Mouse (Mus musculus): Measurements from ENCODE around the gene Zfp609. TPM values are rescaled to one million over a fixed set of nuclear protein-coding genes. Genes with fewer than 3 reads are reported as not detected.

Gene Zfp609
- polyA plus RNA-seq, 1 experiment from 2014 or later: 9.2 TPM

DNA sequence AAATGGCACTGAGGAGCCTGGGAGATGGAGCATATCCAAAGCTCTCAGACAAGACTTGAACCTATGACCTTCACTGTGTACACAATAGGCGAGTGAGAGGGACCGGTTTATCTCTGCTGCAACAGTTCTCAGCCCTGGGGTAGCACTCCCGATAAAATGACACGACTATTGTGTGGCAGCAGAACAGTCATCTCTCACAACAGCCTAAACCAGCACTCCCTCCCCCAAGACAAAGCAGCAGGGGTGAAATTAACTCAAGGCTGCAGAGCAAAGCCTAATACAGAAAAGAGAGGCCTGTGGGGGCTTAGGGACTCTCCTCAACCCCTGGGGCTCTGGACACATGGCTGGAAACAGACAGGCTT lies 1.2 kb downstream of the Zfp609 start:
- Histone ChIP-seq H3K27me3 (ENCODE audit: control insufficient read depth, insufficient read depth, low read length) (no peaks in the 10 kb centered on the region), H3K4me2 (ENCODE audit: low read depth) (peak overlapping the region; percentile 62), H3K9me3 (ENCODE audit: control insufficient read depth, low read length) (no peaks in the 10 kb centered on the region), H3K4me3 (ENCODE audit: low read depth, low read length) (peak overlapping the region; percentile 82), H3K4me1 (ENCODE audit: control insufficient read depth, insufficient read depth, low read length) (peaks cover 16% of the 10 kb centered on the region), H3K27ac (ENCODE audit: low read depth, low read length) (peak overlapping the region; percentile 94), H3K9ac (ENCODE audit: low read length) (peak overlapping the region; percentile 89), H3K36me3 (ENCODE audit: control insufficient read depth, insufficient read depth, low read length) (no peaks in the 10 kb centered on the region)
- peak; percentile 56; the same call in 1 of the 2 replicates for ATAC-seq (ENCODE audit: insufficient read depth, low FRiP score, low TSS enrichment)
- peak; percentile 69 for DNase-seq (ENCODE audit: low spot score)
- 1% methylated on average over 4 of the region's 4 CpGs for WGBS

- no peaks in the 10 kb centered on the region for H3K9me3 ChIP-seq (ENCODE audit: control insufficient read depth, low read length)
- DNase-seq (ENCODE audit: low spot score) (no peak), ATAC-seq (ENCODE audit: insufficient read depth, low FRiP score, low TSS enrichment) (no peak)
- no peak overlapping the region for H3K9ac ChIP-seq (ENCODE audit: low read length)
- no peaks in the 10 kb centered on the region for H3K27me3 ChIP-seq (ENCODE audit: control insufficient read depth, insufficient read depth, low read length)
- peak overlapping the region; percentile 5; the same call in 1 of the 2 replicates for H3K4me2 ChIP-seq (ENCODE audit: low read depth)
- no peak overlapping the region for H3K27ac ChIP-seq (ENCODE audit: low read depth, low read length)
- no peak overlapping the region for H3K4me3 ChIP-seq (ENCODE audit: low read depth, low read length)
- H3K4me1 ChIP-seq (ENCODE audit: control insufficient read depth, insufficient read depth, low read length): peaks cover 16% of the 10 kb centered on the region
- 81% methylated on average over 10 of the region's 10 CpGs for WGBS
- H3K36me3 ChIP-seq (ENCODE audit: control insufficient read depth, insufficient read depth, low read length): no peaks in the 10 kb centered on the region
These were observed 3.5 kb downstream of the Zfp609 start for GRCm38 (mm10) chr9:65823716-65824462.

DNA sequence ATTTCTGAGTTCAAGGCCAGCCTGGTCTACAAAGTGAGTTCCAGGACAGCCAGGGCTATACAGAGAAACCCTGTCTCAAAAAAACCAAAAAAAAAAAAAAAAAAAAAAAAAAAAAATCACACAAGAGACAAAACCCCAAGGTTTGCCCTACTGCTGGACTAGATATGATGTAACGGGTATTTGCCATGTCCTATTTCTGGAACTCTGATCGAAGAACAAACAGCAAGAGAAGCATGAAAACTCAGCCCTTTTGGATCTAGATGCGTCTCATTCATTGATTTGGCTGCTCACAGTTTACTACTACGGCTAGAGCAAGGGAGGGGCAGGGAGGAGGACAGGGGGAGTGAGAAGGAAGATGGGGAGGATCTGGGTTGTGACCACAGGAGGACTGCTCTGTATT lies 5.4 kb downstream of the Zfp609 start:
- ATAC-seq (ENCODE audit: insufficient read depth, low FRiP score, low TSS enrichment) (no peak), DNase-seq (ENCODE audit: low spot score) (no peak)
- H3K9me3 ChIP-seq (ENCODE audit: control insufficient read depth, low read length): no peaks in the 10 kb centered on the region
- peaks cover 14% of the 10 kb centered on the region for H3K4me1 ChIP-seq (ENCODE audit: control insufficient read depth, insufficient read depth, low read length)
- H3K4me2 ChIP-seq (ENCODE audit: low read depth): no peak overlapping the region
- no peaks in the 10 kb centered on the region for H3K36me3 ChIP-seq (ENCODE audit: control insufficient read depth, insufficient read depth, low read length)
- H3K27ac ChIP-seq (ENCODE audit: low read depth, low read length): no peak overlapping the region
- no peak overlapping the region for H3K9ac ChIP-seq (ENCODE audit: low read length)
- WGBS: 83% methylated on average over 4 of the region's 4 CpGs
- no peak overlapping the region for H3K4me3 ChIP-seq (ENCODE audit: low read depth, low read length)
- no peaks in the 10 kb centered on the region for H3K27me3 ChIP-seq (ENCODE audit: control insufficient read depth, insufficient read depth, low read length)

DNA sequence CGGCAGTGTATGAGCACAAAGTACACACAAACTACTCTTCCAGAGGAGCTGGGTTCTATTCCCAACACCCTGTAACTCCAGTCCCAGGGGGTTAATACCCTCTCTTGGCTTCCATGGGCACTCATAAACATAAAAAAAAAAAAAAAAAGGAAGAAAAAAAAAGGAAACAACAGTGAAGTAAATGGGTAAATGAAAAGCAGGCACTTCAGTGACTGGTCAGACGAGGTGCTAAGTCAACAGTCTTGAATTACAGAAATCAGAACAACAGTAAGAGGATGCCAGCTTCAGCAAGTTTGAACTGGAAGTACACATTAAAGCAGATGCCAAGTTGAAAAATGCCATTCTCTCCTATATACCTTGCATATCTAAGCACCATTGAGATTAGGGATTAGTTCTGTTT lies 7.1 kb downstream of the Zfp609 start:
- no peaks in the 10 kb centered on the region for H3K27me3 ChIP-seq (ENCODE audit: control insufficient read depth, insufficient read depth, low read length)
- peaks cover 11% of the 10 kb centered on the region for H3K4me1 ChIP-seq (ENCODE audit: control insufficient read depth, insufficient read depth, low read length)
- no peak for ATAC-seq (ENCODE audit: insufficient read depth, low FRiP score, low TSS enrichment)
- no peaks in the 10 kb centered on the region for H3K9me3 ChIP-seq (ENCODE audit: control insufficient read depth, low read length)
- DNase-seq (ENCODE audit: low spot score): no peak
- WGBS: 86% methylated on average over 2 of the region's 2 CpGs
- no peak overlapping the region for H3K4me3 ChIP-seq (ENCODE audit: low read depth, low read length)
- H3K36me3 ChIP-seq (ENCODE audit: control insufficient read depth, insufficient read depth, low read length): no peaks in the 10 kb centered on the region
- H3K4me2 ChIP-seq (ENCODE audit: low read depth): no peak overlapping the region
- H3K27ac ChIP-seq (ENCODE audit: low read depth, low read length): no peak overlapping the region
- no peak overlapping the region for H3K9ac ChIP-seq (ENCODE audit: low read length)

- DNase-seq (ENCODE audit: low spot score) (no peak), ATAC-seq (ENCODE audit: insufficient read depth, low FRiP score, low TSS enrichment) (no peak)
- WGBS: 77% methylated on average over 2 of the region's 2 CpGs
- Histone ChIP-seq H3K36me3 (ENCODE audit: control insufficient read depth, insufficient read depth, low read length) (no peaks in the 10 kb centered on the region), H3K27me3 (ENCODE audit: control insufficient read depth, insufficient read depth, low read length) (no peaks in the 10 kb centered on the region), H3K9me3 (ENCODE audit: control insufficient read depth, low read length) (no peaks in the 10 kb centered on the region), H3K4me3 (ENCODE audit: low read depth, low read length) (no peak overlapping the region), H3K27ac (ENCODE audit: low read depth, low read length) (no peak overlapping the region), H3K4me2 (ENCODE audit: low read depth) (no peak overlapping the region), H3K4me1 (ENCODE audit: control insufficient read depth, insufficient read depth, low read length) (0 out of 2 replicates have a peak, but pooled peaks cover 4% of the 10 kb centered on the region), H3K9ac (ENCODE audit: low read length) (no peak overlapping the region)
These were observed 9.0 kb downstream of the Zfp609 start for GRCm38 (mm10) chr9:65818402-65818801.

GRCm38 (mm10) chr9:65812841-65813240 lies 14.5 kb downstream of the Zfp609 start:
- Histone ChIP-seq H3K4me1 (ENCODE audit: control insufficient read depth, insufficient read depth, low read length) (no peaks in the 10 kb centered on the region), H3K36me3 (ENCODE audit: control insufficient read depth, insufficient read depth, low read length) (no peaks in the 10 kb centered on the region), H3K4me2 (ENCODE audit: low read depth) (no peak overlapping the region), H3K27me3 (ENCODE audit: control insufficient read depth, insufficient read depth, low read length) (no peaks in the 10 kb centered on the region), H3K9ac (ENCODE audit: low read length) (no peak overlapping the region), H3K9me3 (ENCODE audit: control insufficient read depth, low read length) (no peaks in the 10 kb centered on the region), H3K27ac (ENCODE audit: low read depth, low read length) (no peak overlapping the region), H3K4me3 (ENCODE audit: low read depth, low read length) (no peak overlapping the region)
- no peak for ATAC-seq (ENCODE audit: insufficient read depth, low FRiP score, low TSS enrichment)
- no peak for DNase-seq (ENCODE audit: low spot score)
- 84% methylated on average over 2 of the region's 2 CpGs for WGBS

- H3K4me2 ChIP-seq (ENCODE audit: low read depth): no peak overlapping the region
- H3K27me3 ChIP-seq (ENCODE audit: control insufficient read depth, insufficient read depth, low read length): no peaks in the 10 kb centered on the region
- no peak overlapping the region for H3K9ac ChIP-seq (ENCODE audit: low read length)
- no peak overlapping the region for H3K4me3 ChIP-seq (ENCODE audit: low read depth, low read length)
- no peaks in the 10 kb centered on the region for H3K9me3 ChIP-seq (ENCODE audit: control insufficient read depth, low read length)
- DNase-seq (ENCODE audit: low spot score): no peak
- WGBS: 97% methylated on average over 1 of the region's 1 CpGs
- no peak overlapping the region for H3K27ac ChIP-seq (ENCODE audit: low read depth, low read length)
- H3K36me3 ChIP-seq (ENCODE audit: control insufficient read depth, insufficient read depth, low read length): no peaks in the 10 kb centered on the region
- ATAC-seq (ENCODE audit: insufficient read depth, low FRiP score, low TSS enrichment): no peak
- no peaks in the 10 kb centered on the region for H3K4me1 ChIP-seq (ENCODE audit: control insufficient read depth, insufficient read depth, low read length)
These were observed 15.6 kb downstream of the Zfp609 start for GRCm38 (mm10) chr9:65811784-65812183.

GRCm38 (mm10) chr9:65807818-65808217 lies 19.5 kb downstream of the Zfp609 start:
- H3K36me3 ChIP-seq (ENCODE audit: control insufficient read depth, insufficient read depth, low read length): no peaks in the 10 kb centered on the region
- H3K27me3 ChIP-seq (ENCODE audit: control insufficient read depth, insufficient read depth, low read length): no peaks in the 10 kb centered on the region
- ATAC-seq (ENCODE audit: insufficient read depth, low FRiP score, low TSS enrichment) (no peak), DNase-seq (ENCODE audit: low spot score) (no peak)
- no peaks in the 10 kb centered on the region for H3K9me3 ChIP-seq (ENCODE audit: control insufficient read depth, low read length)
- H3K9ac ChIP-seq (ENCODE audit: low read length): no peak overlapping the region
- no peak overlapping the region for H3K27ac ChIP-seq (ENCODE audit: low read depth, low read length)
- H3K4me2 ChIP-seq (ENCODE audit: low read depth): no peak overlapping the region
- WGBS: 63% methylated on average over 1 of the region's 1 CpGs
- no peaks in the 10 kb centered on the region for H3K4me1 ChIP-seq (ENCODE audit: control insufficient read depth, insufficient read depth, low read length)
- H3K4me3 ChIP-seq (ENCODE audit: low read depth, low read length): no peak overlapping the region

- DNase-seq (ENCODE audit: low spot score) (no peak), ATAC-seq (ENCODE audit: insufficient read depth, low FRiP score, low TSS enrichment) (no peak)
These were observed 20.1 kb downstream of the Zfp609 start for GRCm38 (mm10) chr9:65807251-65807650.

More at GRCm38 (mm10) chr9:65807251-65807650, 20.1 kb downstream of the Zfp609 start:
- H3K4me2 ChIP-seq (ENCODE audit: low read depth): no peak overlapping the region
- no peaks in the 10 kb centered on the region for H3K36me3 ChIP-seq (ENCODE audit: control insufficient read depth, insufficient read depth, low read length)
- H3K27ac ChIP-seq (ENCODE audit: low read depth, low read length): no peak overlapping the region
- H3K4me3 ChIP-seq (ENCODE audit: low read depth, low read length): no peak overlapping the region
- H3K4me1 ChIP-seq (ENCODE audit: control insufficient read depth, insufficient read depth, low read length): no peaks in the 10 kb centered on the region
- no peaks in the 10 kb centered on the region for H3K9me3 ChIP-seq (ENCODE audit: control insufficient read depth, low read length)
- no peaks in the 10 kb centered on the region for H3K27me3 ChIP-seq (ENCODE audit: control insufficient read depth, insufficient read depth, low read length)
- no peak overlapping the region for H3K9ac ChIP-seq (ENCODE audit: low read length)
- 64% methylated on average over 5 of the region's 5 CpGs for WGBS

Measured in neural tube, embryonic 11.5 days (tissue).